Mouse (Mus musculus) embryonic facial prominence, embryonic 12.5 days (tissue): Measurements from ENCODE around the gene Baz1a. TPM values are rescaled to one million over a fixed set of nuclear protein-coding genes. Genes with fewer than 3 reads are reported as not detected.
"Not testable (repeated sequence)": the region's sequence is repeated elsewhere in the genome, so short reads cannot be mapped to it uniquely, and the experiment has no call there.

Experiments used
- ATAC-seq: fragments of 200-750 bp; cut with Nextera tagmentation; 2 replicates; pipeline ENCODE4 v1.8.0; 2017; ENCODE audit not compliant: insufficient number of reproducible peaks, insufficient read depth, low FRiP score, low TSS enrichment
- H3K27ac ChIP-seq: fragments of 300-500 bp; sonication (generic); 2 replicates; pipeline ENCODE4 v1.5.1; 2016; ENCODE audit warnings: mild to moderate bottlenecking
- H3K27me3 ChIP-seq: fragments of 300-500 bp; sonication (generic); 2 replicates; pipeline ENCODE4 v1.6.1; 2016; ENCODE audit warnings: mild to moderate bottlenecking, moderate library complexity
- H3K36me3 ChIP-seq: fragments of 300-500 bp; sonication (generic); 2 replicates; pipeline ENCODE4 v1.6.1; 2016; ENCODE audit warnings: mild to moderate bottlenecking
- H3K4me1 ChIP-seq: fragments of 300-500 bp; sonication (generic); 2 replicates; pipeline ENCODE4 v1.6.1; 2016
- H3K4me2 ChIP-seq: fragments of 300-500 bp; sonication (generic); replicated peaks from 2 replicates; pipeline ENCODE4 v1.6.1; 2016; ENCODE audit warnings: mild to moderate bottlenecking, moderate library complexity
- H3K4me3 ChIP-seq: fragments of 300-500 bp; sonication (generic); 2 replicates; pipeline ENCODE4 v1.5.1; 2016; ENCODE audit warnings: mild to moderate bottlenecking
- H3K9ac ChIP-seq: fragments of 300-500 bp; sonication (generic); 2 replicates; pipeline ENCODE4 v1.6.1; 2016; ENCODE audit warnings: mild to moderate bottlenecking, moderate library complexity
- H3K9me3 ChIP-seq: fragments of 300-500 bp; sonication (generic); 2 replicates; pipeline ENCODE4 v1.6.1; 2016; ENCODE audit warnings: mild to moderate bottlenecking, moderate library complexity
- WGBS: fragments of 180-500 bp; shearing (Covaris S2); methylation state at CpG from one replicate; pipeline ENCODE4 v1.1.7; 2016; 5-methylcytosine and 5-hydroxymethylcytosine counted together
- polyA plus RNA-seq: library from polyadenylated mRNA; unstranded; fragments of >200 nt; fragmentation: Nextera tagmentation; extraction: Ambion mirVana; gene quantifications from 2 replicates; pipeline ENCODE4 v1.2.1, GENCODE M21; 2016

Baz1a gene
- polyA plus RNA-seq, 1 experiment from 2014 or later, result 34.3 TPM

DNA sequence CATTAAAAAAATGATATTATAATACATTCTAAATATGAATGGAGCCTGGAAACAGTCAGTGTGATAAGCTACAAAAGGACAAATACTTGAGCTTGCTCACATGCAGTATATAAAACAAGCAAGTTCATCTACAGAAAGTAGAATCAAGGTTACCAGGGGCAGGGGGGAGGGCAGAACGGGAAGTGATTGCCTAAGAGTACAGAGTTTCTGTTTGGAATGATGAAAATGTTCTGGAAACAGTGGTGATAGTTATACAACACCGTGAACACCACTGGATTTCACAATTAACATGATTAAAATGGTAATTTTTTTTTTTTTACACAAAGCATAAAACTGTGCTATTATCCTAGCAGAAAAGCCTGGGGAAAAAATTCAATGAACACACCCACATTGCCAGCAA lies 54.6 kb downstream of the Baz1a start:
- no peak for ATAC-seq
- Histone ChIP-seq H3K27me3 (no peaks in the 10 kb centered on the region), H3K4me2 (no peak overlapping the region), H3K4me1 (no peaks in the 10 kb centered on the region), H3K4me3 (no peak overlapping the region), H3K27ac (no peak overlapping the region), H3K9me3 (no peaks in the 10 kb centered on the region), H3K9ac (no peak overlapping the region), H3K36me3 (peaks cover 9% of the 10 kb centered on the region; the same call in 1 of the 2 replicates)
- 72% methylated on average over 2 of the region's 2 CpGs for WGBS

- WGBS, result 80% methylated on average over 2 of the region's 2 CpGs
These were observed 57.2 kb downstream of the Baz1a start for GRCm38 (mm10) chr12:54956974-54957373.

DNA sequence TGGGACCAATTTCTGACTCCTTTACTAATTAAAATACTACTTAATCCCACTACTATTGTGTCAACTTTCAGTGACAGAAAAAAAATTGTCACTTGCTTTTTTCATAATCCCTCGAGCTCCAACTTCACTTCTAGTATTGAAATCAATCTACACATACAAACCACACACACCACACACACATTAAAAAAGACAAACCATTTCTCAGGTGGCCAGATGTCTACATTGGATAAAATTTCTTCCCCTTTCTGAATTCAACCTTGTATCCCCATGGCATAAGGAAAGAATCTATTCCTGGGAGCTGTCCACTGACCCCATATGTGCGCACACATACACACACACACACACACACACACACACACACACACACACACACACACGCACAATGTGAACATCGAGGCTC lies 57.7 kb downstream of the Baz1a start:
- H3K9me3 ChIP-seq, result no peaks in the 10 kb centered on the region
- no peaks in the 10 kb centered on the region for H3K4me1 ChIP-seq
- no peak overlapping the region for H3K4me2 ChIP-seq
- H3K36me3 ChIP-seq, result peaks cover 15% of the 10 kb centered on the region; the same call in 1 of the 2 replicates
- 90% methylated on average over 4 of the region's 4 CpGs for WGBS
- no peak for ATAC-seq
- no peak overlapping the region for H3K9ac ChIP-seq
- H3K27me3 ChIP-seq, result no peaks in the 10 kb centered on the region
- no peak overlapping the region for H3K27ac ChIP-seq
- H3K4me3 ChIP-seq, result no peak overlapping the region

More at GRCm38 (mm10) chr12:54956974-54957373, 57.2 kb downstream of the Baz1a start:
- H3K4me3 ChIP-seq, result no peak overlapping the region
- H3K9ac ChIP-seq, result no peak overlapping the region
- no peak overlapping the region for H3K27ac ChIP-seq
- no peaks in the 10 kb centered on the region for H3K9me3 ChIP-seq
- no peaks in the 10 kb centered on the region for H3K4me1 ChIP-seq
- no peak overlapping the region for H3K4me2 ChIP-seq
- peaks cover 14% of the 10 kb centered on the region; the same call in 1 of the 2 replicates for H3K36me3 ChIP-seq
- no peak for ATAC-seq
- no peaks in the 10 kb centered on the region for H3K27me3 ChIP-seq

DNA sequence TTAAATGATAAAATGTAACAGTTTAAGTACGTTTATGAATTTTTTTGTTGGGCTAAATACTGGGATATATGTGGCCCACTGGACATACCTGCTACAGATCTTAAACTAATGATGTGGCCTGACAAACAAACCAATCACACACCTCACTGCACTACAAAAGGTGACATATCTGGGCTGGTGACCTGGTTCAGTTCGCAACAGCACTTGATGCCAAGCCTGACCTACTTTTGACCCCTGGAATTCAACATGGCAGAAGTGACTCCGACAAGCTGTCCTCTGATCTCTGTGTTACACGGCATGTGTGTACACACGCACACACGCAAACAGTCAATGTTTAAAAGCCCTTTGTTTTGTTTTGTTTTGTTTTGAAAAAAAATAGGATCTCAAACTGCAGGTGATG lies 68.0 kb downstream of the Baz1a start:
- no peak overlapping the region for H3K4me2 ChIP-seq
- no peak overlapping the region for H3K9ac ChIP-seq
- H3K27ac ChIP-seq, result no peak overlapping the region
- H3K9me3 ChIP-seq, result no peaks in the 10 kb centered on the region
- H3K27me3 ChIP-seq, result no peaks in the 10 kb centered on the region
- H3K4me1 ChIP-seq, result no peaks in the 10 kb centered on the region
- 80% methylated on average over 6 of the region's 6 CpGs for WGBS
- 0 out of 2 replicates have a peak, but pooled peaks cover 5% of the 10 kb centered on the region for H3K36me3 ChIP-seq
- H3K4me3 ChIP-seq, result no peak overlapping the region
- ATAC-seq, result no peak

GRCm38 (mm10) chr12:54942586-54943157 lies 71.5 kb downstream of the Baz1a start:
- 84% methylated on average over 6 of the region's 6 CpGs for WGBS
- not testable (repeated sequence) for ATAC-seq, H3K9ac ChIP-seq

GRCm38 (mm10) chr12:54937581-54938343 lies 76.4 kb downstream of the Baz1a start:
- 91% methylated on average over 5 of the region's 5 CpGs for WGBS
- not testable (repeated sequence) for ATAC-seq, H3K27me3 ChIP-seq, H3K4me3 ChIP-seq, H3K4me2 ChIP-seq, H3K4me1 ChIP-seq, H3K27ac ChIP-seq, H3K9ac ChIP-seq, H3K9me3 ChIP-seq
- H3K36me3 ChIP-seq, result peaks cover 32% of the 10 kb centered on the region

More at GRCm38 (mm10) chr12:54942586-54943157, 71.5 kb downstream of the Baz1a start:
- H3K4me2 ChIP-seq, H3K27ac ChIP-seq, H3K27me3 ChIP-seq, H3K9me3 ChIP-seq, H3K4me3 ChIP-seq, H3K4me1 ChIP-seq: not testable (repeated sequence)
- peaks cover 24% of the 10 kb centered on the region for H3K36me3 ChIP-seq

GRCm38 (mm10) chr12:54910387-54910786 lies 103.8 kb downstream of the Baz1a start:
- WGBS, result 90% methylated on average over 3 of the region's 3 CpGs
- no peaks in the 10 kb centered on the region for H3K9me3 ChIP-seq
- H3K4me1 ChIP-seq, result no peaks in the 10 kb centered on the region
- no peak overlapping the region for H3K27ac ChIP-seq
- H3K4me3 ChIP-seq, result no peak overlapping the region
- H3K36me3 ChIP-seq, result peaks cover 47% of the 10 kb centered on the region
- H3K27me3 ChIP-seq, result no peaks in the 10 kb centered on the region
- H3K4me2 ChIP-seq, result no peak overlapping the region
- no peak overlapping the region for H3K9ac ChIP-seq
- ATAC-seq, result no peak

- WGBS, result 58% methylated on average over 2 of the region's 2 CpGs
These were observed 121.6 kb downstream of the Baz1a start for GRCm38 (mm10) chr12:54892559-54892958.

DNA sequence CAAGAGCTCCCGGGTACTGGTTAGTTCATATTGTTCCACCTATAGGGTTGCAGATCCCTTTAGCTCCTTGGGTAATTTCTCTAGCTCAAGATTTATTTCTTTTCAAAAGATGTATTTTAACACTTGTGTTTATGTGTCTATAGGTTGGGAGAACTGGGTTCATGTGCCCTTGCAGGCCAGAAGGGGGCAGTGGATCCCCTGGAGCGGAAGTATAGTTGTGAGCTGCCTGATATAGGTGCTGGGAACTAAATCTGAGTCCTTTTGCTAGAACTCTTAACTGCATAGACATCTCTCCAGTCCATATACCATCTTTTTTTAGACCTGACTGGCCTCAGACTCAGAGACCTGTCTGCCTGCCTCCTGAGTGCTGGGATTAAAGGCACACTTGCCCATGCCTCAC lies 123.7 kb downstream of the Baz1a start:
- Histone ChIP-seq H3K4me3 (no peak overlapping the region), H3K27me3 (no peaks in the 10 kb centered on the region), H3K27ac (no peak overlapping the region), H3K4me1 (no peaks in the 10 kb centered on the region), H3K9me3 (no peaks in the 10 kb centered on the region), H3K9ac (no peak overlapping the region), H3K4me2 (no peak overlapping the region), H3K36me3 (0 out of 2 replicates have a peak, but pooled peaks cover 4% of the 10 kb centered on the region)
- ATAC-seq, result no peak
- WGBS, result 98% methylated on average over 2 of the region's 2 CpGs

More at GRCm38 (mm10) chr12:54892559-54892958, 121.6 kb downstream of the Baz1a start:
- not testable (repeated sequence) for H3K9ac ChIP-seq, H3K27me3 ChIP-seq, H3K4me3 ChIP-seq, H3K4me1 ChIP-seq, H3K27ac ChIP-seq, ATAC-seq, H3K9me3 ChIP-seq, H3K4me2 ChIP-seq
- peaks cover 21% of the 10 kb centered on the region for H3K36me3 ChIP-seq

DNA sequence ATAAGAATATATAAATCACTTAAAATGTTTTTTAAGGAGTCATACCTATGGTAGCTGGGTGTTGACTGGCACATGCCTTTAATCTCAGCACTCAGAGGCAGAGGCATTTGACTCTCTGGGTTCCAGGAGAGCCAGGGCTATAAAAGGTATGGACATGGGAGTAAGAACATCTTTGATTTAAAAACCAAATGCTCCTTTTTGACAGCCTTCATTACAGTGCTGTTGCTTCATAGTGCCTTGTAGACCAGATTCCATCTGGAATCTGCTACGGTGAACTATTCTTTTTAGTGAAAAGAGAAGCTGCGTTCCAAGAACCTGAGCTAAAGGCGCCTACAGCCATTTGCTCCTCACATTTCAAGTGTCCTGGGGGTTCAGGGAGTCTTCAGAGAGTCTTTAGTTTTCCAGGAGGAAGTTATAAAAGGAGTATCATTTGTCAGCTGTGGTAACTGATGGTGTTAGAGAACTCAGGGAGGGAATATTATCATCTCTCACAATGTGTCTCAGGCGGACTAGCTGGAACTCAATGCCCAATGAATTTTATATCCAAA lies 126.5 kb downstream of the Baz1a start:
- Histone ChIP-seq H3K36me3 (0 out of 2 replicates have a peak, but pooled peaks cover 4% of the 10 kb centered on the region), H3K27ac (no peak overlapping the region), H3K9me3 (no peaks in the 10 kb centered on the region), H3K27me3 (no peaks in the 10 kb centered on the region), H3K4me3 (no peak overlapping the region), H3K4me2 (no peak overlapping the region), H3K9ac (no peak overlapping the region), H3K4me1 (no peaks in the 10 kb centered on the region)
- 75% methylated on average over 4 of the region's 4 CpGs for WGBS
- no peak for ATAC-seq

DNA sequence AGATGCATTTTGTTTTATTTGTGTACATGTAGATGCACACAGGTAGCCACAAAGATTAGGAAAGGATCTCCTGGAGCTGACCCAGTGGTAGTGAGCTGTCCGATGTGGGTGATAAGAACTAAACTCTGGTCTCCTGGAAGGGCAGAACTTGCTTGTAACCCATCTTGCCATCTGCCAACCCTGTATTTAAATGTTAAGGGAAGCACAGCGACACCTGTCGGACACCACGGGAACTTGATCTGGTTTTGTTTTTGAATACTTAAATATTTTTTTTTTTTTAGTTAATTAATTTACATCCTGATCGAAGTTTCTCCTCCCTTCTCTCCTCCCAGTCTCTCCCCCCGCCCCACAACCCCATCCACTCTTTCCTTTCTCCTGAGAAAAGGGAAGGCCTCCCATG lies 134.5 kb downstream of the Baz1a start:
- 11% methylated on average over 6 of the region's 6 CpGs for WGBS
- no peak overlapping the region for H3K4me2 ChIP-seq
- H3K4me1 ChIP-seq, result no peaks in the 10 kb centered on the region
- H3K9me3 ChIP-seq, result no peaks in the 10 kb centered on the region
- no peak for ATAC-seq
- H3K9ac ChIP-seq, result no peak overlapping the region
- no peaks in the 10 kb centered on the region for H3K27me3 ChIP-seq
- no peaks in the 10 kb centered on the region for H3K36me3 ChIP-seq
- no peak overlapping the region for H3K4me3 ChIP-seq
- no peak overlapping the region for H3K27ac ChIP-seq

- no peaks in the 10 kb centered on the region for H3K36me3 ChIP-seq
- no peaks in the 10 kb centered on the region for H3K27me3 ChIP-seq
- H3K9ac ChIP-seq, result no peak overlapping the region
- WGBS, result 80% methylated on average over 5 of the region's 5 CpGs
- H3K4me3 ChIP-seq, result no peak overlapping the region
- H3K27ac ChIP-seq, result no peak overlapping the region
- no peak for ATAC-seq
- no peaks in the 10 kb centered on the region for H3K4me1 ChIP-seq
- H3K9me3 ChIP-seq, result no peaks in the 10 kb centered on the region
- H3K4me2 ChIP-seq, result no peak overlapping the region
These were observed 134.9 kb downstream of the Baz1a start for GRCm38 (mm10) chr12:54879211-54879610.
